ENCODE assay signal across 8 mouse cellular contexts in genomic region chr2:169632338-169633151, GRCm38 (mm10). TPM values are rescaled to one million over a fixed set of nuclear protein-coding genes. Genes with fewer than 3 reads are reported as not detected.
A peak's percentile ranks its signal among the peaks of the same experiment; 100 is the strongest.
DNase-seq lines count a peak whose midpoint lies in the region; ATAC-seq and TF ChIP-seq lines count a peak whose summit lies in the region.

TSS of gene Tshz2 (plus strand) at chr2:169633013.

- CTCF ChIA-PET in Patski (lab: Charles Lee), result no interaction called here

- peak; percentile 62 for ATAC-seq in Patski
- peak; percentile 81 for ATAC-seq in hindbrain, embryonic 13.5 days (ENCODE audit: low FRiP score)

- WGBS in hindbrain, embryonic 13.5 days, result 0% methylated on average over 22 of the region's 22 CpGs

- POLR2A ChIA-PET in Patski (lab: Charles Lee), result interaction anchor here (0.7 to 0.9 kb wide), 3 partner anchors 26 to 518 kb away, joined by 3 to 4 read pairs (median 3); no protein-coding TSS in a partner anchor

- no peak for TF ChIP-seq POLR2A in brain, embryonic 14.5 days (IDR thresholded peaks at IDR 0.05; ENCODE audit: borderline replicate concordance, extremely low read depth, insufficient read depth, insufficient read length, poor library complexity, severe bottlenecking)
- peak; percentile 12; the same call in 1 of the 2 replicates for TF ChIP-seq POLR2A in testis, adult 2 months (IDR thresholded peaks at IDR 0.05; ENCODE audit: control insufficient read depth, low read depth, low read length)

- peak within 1 kb of the TSS; percentile 79 for H3K4me3 ChIP-seq in hindbrain, embryonic 13.5 days
- H3K4me3 ChIP-seq in testis, adult 2 months (ENCODE audit: control insufficient read depth, low read depth, low read length), result peak within 1 kb of the TSS; percentile 79

- H3K4me2 ChIP-seq in hindbrain, embryonic 13.5 days, result peak within 1 kb of the TSS; percentile 89

- TF ChIP-seq CTCF in Patski (IDR thresholded peaks at IDR 0.05), result no peak
- no peak for TF ChIP-seq CTCF in brain, embryonic 14.5 days (IDR thresholded peaks at IDR 0.05; ENCODE audit: borderline replicate concordance, extremely low read depth, insufficient read depth, insufficient read length)
- no peak for TF ChIP-seq CTCF in testis, adult 2 months (IDR thresholded peaks at IDR 0.05; ENCODE audit: control insufficient read depth, insufficient read depth, insufficient replicate concordance, low read depth, low read length)

- peak within 1 kb of the TSS; percentile 92 for H3K9ac ChIP-seq in hindbrain, embryonic 13.5 days

- no peaks in the 10 kb centered on the region for H3K27me3 ChIP-seq in Patski
- H3K27me3 ChIP-seq in hindbrain, embryonic 13.5 days, result no peaks in the 10 kb centered on the region
- no peaks in the 10 kb centered on the region for H3K27me3 ChIP-seq in testis, adult 2 months (ENCODE audit: control insufficient read depth, insufficient read depth, low read length)

- no peaks in the 10 kb centered on the region for H3K9me3 ChIP-seq in hindbrain, embryonic 13.5 days

- H3K36me3 ChIP-seq in hindbrain, embryonic 13.5 days, result no peaks in the 10 kb centered on the region
- no peaks in the 10 kb centered on the region for H3K36me3 ChIP-seq in testis, adult 2 months (ENCODE audit: control insufficient read depth, insufficient read depth, low read length)

- intact Hi-C loops in left cerebral cortex, postnatal 10 days (cut with DNase I), result no loop called here

- in situ Hi-C loops in Patski (cut with MboI; ENCODE audit: low pct_unique_long_range_greater_than_20kb), result loop anchor here (5.0 kb wide), 2 partner anchors 120 to 330 kb away; no protein-coding TSS in a partner anchor

- no peak for DNase-seq in Patski (ENCODE audit: low read depth, low spot score)
- DNase-seq in brain, embryonic 14.5 days (ENCODE audit: low read depth), result peak; percentile 86
- peak; percentile 23 to 56 for DNase-seq in gastrocnemius, adult 8-10 months (ENCODE audit: low spot score in 2 of 2)
- peak in 1 of 2 experiments; percentile 68 for DNase-seq in left cerebral cortex, postnatal 10 days (ENCODE audit: extremely low spot score in 1 of 2, low spot score in 2 of 2)
- peak; percentile 63 to 75 for DNase-seq in lung, postnatal 4 days
- no peak for DNase-seq in thymus, postnatal 36 days

- peak within 1 kb of the TSS; percentile 91 for H3K27ac ChIP-seq in hindbrain, embryonic 13.5 days
- H3K27ac ChIP-seq in testis, adult 2 months (ENCODE audit: control insufficient read depth, insufficient read depth, low read depth, low read length), result peak within 1 kb of the TSS; percentile 91

- H3K4me1 ChIP-seq in hindbrain, embryonic 13.5 days (replicated peaks), result peaks cover 36% of the 10 kb centered on the region
- peaks cover 4% of the 10 kb centered on the region; the same call in 1 of the 2 replicates for H3K4me1 ChIP-seq in testis, adult 2 months (ENCODE audit: control insufficient read depth, insufficient read depth, low read length)

RNA-seq across cellular contexts. Expression of gene Tshz2, which starts in this region (rescaled TPM):
- polyA plus RNA-seq in Patski (2021), result 43.1 TPM
- polyA plus RNA-seq in brain, embryonic 14.5 days (2012; rRNA removed), result 18.9 and 42.6 TPM in 2 replicates
- total RNA-seq in gastrocnemius, adult 8-10 months (2022), result 10 to 100 TPM in 2 of 4 experiments, 1 to 10 TPM in 2; 6.5 to 11.3 (median 8.9) TPM
- 43.0 and 43.6 TPM in 2 replicates for polyA plus RNA-seq in hindbrain, embryonic 13.5 days (2015; fragmentation: Nextera tagmentation; extraction: Ambion mirVana)
- 10 to 100 TPM; 38.7 to 40.3 TPM for total RNA-seq in left cerebral cortex, postnatal 10 days (2021)
- polyA plus RNA-seq in testis, adult 2 months (2012; rRNA removed), result 4.5 and 4.9 TPM in 2 replicates

Comparison
In these comparisons a context has a peak if more than half of its experiments do, and no peak if none do; other contexts are left out.
1. DNase-seq: peak in brain, embryonic 14.5 days (single experiment), gastrocnemius, adult 8-10 months (2 of 2) and lung, postnatal 4 days (2 of 2); none in Patski (single experiment) and thymus, postnatal 36 days (0 of 2).